Mouse (Mus musculus) bone marrow macrophage, adult 2 months (primary cell): ENCODE results near the gene 9230112D13Rik.

Source experiments
- CTCF ChIP-seq: IDR thresholded peaks from 2 replicates; pipeline ENCODE4 v1.5.1; 2012; ENCODE audit warnings: low read depth, mild to moderate bottlenecking, low read length, moderate library complexity
- POLR2A ChIP-seq: IDR thresholded peaks from 2 replicates; pipeline ENCODE4 v1.6.1; 2012; ENCODE audit warnings: mild to moderate bottlenecking, low read depth, low read length, borderline replicate concordance

- TF ChIP-seq CTCF (no peak), POLR2A (no peak)
Observed at GRCm38 (mm10) chr14:34515860-34516259, 6.7 kb downstream of the 9230112D13Rik start.
